Mouse (Mus musculus) hindbrain, embryonic 12.5 days (tissue): ENCODE data around the gene Lancl1. TPM values are rescaled to one million over a fixed set of nuclear protein-coding genes. Genes with fewer than 3 reads are reported as not detected.

Experiments
- ATAC-seq: fragments of 200-750 bp; cut with Nextera tagmentation; 2 replicates; pipeline ENCODE4 v1.8.0; 2017; ENCODE audit warnings: moderate TSS enrichment; ENCODE audit not compliant: low FRiP score
- H3K27ac ChIP-seq: fragments of 300-500 bp; sonication (generic); 2 replicates; pipeline ENCODE4 v1.5.1; 2016; ENCODE audit warnings: mild to moderate bottlenecking
- H3K27me3 ChIP-seq: fragments of 300-500 bp; sonication (generic); 2 replicates; pipeline ENCODE4 v1.6.1; 2016; ENCODE audit warnings: mild to moderate bottlenecking
- H3K36me3 ChIP-seq: fragments of 300-500 bp; sonication (generic); 2 replicates; pipeline ENCODE4 v1.6.1; 2016; ENCODE audit warnings: mild to moderate bottlenecking
- H3K4me1 ChIP-seq: fragments of 300-500 bp; sonication (generic); 2 replicates; pipeline ENCODE4 v1.6.1; 2016
- H3K4me2 ChIP-seq: fragments of 300-500 bp; sonication (generic); replicated peaks from 2 replicates; pipeline ENCODE4 v1.6.1; 2016; ENCODE audit warnings: mild to moderate bottlenecking
- H3K4me3 ChIP-seq: fragments of 300-500 bp; sonication (generic); 2 replicates; pipeline ENCODE4 v1.5.1; 2016; ENCODE audit warnings: mild to moderate bottlenecking
- H3K9ac ChIP-seq: fragments of 300-500 bp; sonication (generic); 2 replicates; pipeline ENCODE4 v1.6.1; 2016; ENCODE audit warnings: mild to moderate bottlenecking, moderate library complexity
- H3K9me3 ChIP-seq: fragments of 300-500 bp; sonication (generic); replicated peaks from 2 replicates; pipeline ENCODE4 v1.6.1; 2016; ENCODE audit warnings: mild to moderate bottlenecking
- WGBS: fragments of 180-500 bp; shearing (Covaris S2); methylation state at CpG from one replicate; pipeline ENCODE4 v1.1.7; 2016; 5-methylcytosine and 5-hydroxymethylcytosine counted together
- polyA plus RNA-seq: library from polyadenylated mRNA; unstranded; fragments of >200 nt; fragmentation: Nextera tagmentation; extraction: Ambion mirVana; gene quantifications from 2 replicates; pipeline ENCODE4 v1.2.1, GENCODE M21; 2016

Lancl1 gene
- polyA plus RNA-seq, 1 experiment from 2014 or later, result 114 TPM

DNA sequence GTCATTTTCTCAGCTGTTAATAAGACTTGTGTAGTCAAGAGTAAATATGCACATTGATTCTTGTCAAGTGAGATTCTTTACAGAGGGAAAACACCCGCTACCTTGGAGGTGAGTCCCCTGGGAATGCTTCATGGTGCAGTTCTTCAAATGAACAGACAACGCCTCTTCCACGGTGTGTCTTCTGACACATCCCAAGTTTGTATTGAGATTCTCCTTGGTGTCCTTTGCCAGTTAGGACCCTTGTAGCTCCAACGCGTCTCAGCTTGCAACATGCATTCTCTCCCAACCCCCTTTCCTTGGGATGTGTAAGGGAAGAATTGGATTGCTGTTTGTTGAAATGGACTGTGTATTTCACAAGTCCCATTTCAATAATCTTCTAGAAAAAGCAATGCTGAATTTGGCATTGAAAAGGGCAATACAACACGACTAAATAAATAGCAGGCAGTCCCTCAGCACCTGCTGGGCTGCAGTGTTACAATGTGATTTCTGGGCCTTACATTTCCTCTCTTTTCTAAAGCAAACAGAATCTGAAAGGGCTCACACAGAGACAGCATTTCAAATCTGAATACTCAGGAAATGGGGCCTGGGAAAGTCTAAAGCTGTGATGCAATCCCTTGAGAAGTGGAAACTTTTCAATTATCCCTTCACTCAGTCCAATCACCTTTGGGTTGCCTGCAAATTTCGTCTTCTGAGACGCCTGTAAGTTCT, 78.0 kb downstream of the Lancl1 start:
- no peak for ATAC-seq
- Histone ChIP-seq H3K36me3 (no peaks in the 10 kb centered on the region), H3K27ac (no peak overlapping the region), H3K9ac (no peak overlapping the region), H3K9me3 (0 out of 2 replicates have a peak, but pooled peaks cover 4% of the 10 kb centered on the region), H3K4me2 (no peak overlapping the region), H3K4me3 (no peak overlapping the region), H3K4me1 (no peaks in the 10 kb centered on the region), H3K27me3 (no peaks in the 10 kb centered on the region)
- 44% methylated on average over 8 of the region's 8 CpGs for WGBS

DNA sequence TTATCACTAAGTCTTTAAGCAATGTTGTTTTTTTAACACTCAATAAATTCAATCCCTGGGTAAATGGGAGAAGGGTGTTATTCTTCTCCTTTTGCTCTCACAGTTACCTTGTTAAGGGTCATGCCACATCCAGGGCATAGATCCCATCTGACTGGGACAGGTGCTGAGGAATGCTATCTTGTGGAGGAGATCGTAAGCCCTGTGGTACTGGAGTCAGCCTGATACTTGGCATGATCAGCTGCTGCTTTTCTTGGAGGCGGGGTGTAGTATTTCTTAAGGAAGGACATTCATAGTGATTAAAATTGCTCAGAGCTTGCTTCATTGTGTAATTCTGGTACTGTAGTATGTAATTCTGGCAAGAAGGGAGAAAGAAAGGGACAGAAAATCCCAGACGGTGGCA, 81.3 kb downstream of the Lancl1 start:
- H3K4me2 ChIP-seq, result no peak overlapping the region
- 0 out of 2 replicates have a peak, but pooled peaks cover 4% of the 10 kb centered on the region for H3K9me3 ChIP-seq
- no peak overlapping the region for H3K27ac ChIP-seq
- H3K4me3 ChIP-seq, result no peak overlapping the region
- no peaks in the 10 kb centered on the region for H3K36me3 ChIP-seq
- no peak overlapping the region for H3K9ac ChIP-seq
- 90% methylated on average over 3 of the region's 3 CpGs for WGBS
- no peaks in the 10 kb centered on the region for H3K4me1 ChIP-seq
- ATAC-seq, result no peak
- no peaks in the 10 kb centered on the region for H3K27me3 ChIP-seq

DNA sequence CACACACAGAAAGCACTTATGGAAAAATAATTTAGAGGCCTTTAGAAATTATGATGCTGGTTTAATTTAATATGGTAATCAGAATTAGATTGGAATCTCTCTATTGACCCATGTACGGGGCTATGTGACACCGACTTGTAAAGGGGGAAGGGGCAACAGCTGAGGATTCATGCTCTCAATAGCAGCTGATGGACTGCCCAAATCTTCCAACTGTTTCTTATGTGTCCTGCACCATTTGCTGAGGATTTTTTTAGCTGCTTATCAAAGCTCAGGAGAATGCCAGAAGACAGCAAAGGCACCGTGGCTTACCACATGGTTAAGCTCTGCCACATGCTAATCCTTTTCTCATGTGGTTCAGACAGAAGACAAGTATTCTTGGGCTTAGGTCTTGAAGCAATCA, 87.6 kb downstream of the Lancl1 start:
- Histone ChIP-seq H3K27me3 (no peaks in the 10 kb centered on the region), H3K4me3 (no peak overlapping the region), H3K9ac (no peak overlapping the region), H3K36me3 (no peaks in the 10 kb centered on the region), H3K27ac (no peak overlapping the region), H3K9me3 (0 out of 2 replicates have a peak, but pooled peaks cover 2% of the 10 kb centered on the region), H3K4me1 (no peaks in the 10 kb centered on the region), H3K4me2 (no peak overlapping the region)
- ATAC-seq, result no peak
- WGBS, result 82% methylated on average over 3 of the region's 3 CpGs

Other genes starting within 250 kb of the Lancl1 start
- gene Kansl1l, start 221.3 kb downstream of the Lancl1 start, polyA plus RNA-seq, result 23.3 and 26.2 TPM in 2 replicates
- gene Acadl, start 175.6 kb downstream of the Lancl1 start, polyA plus RNA-seq, result 61.0 and 67.3 TPM in 2 replicates
- gene Myl1, start 93.5 kb downstream of the Lancl1 start, polyA plus RNA-seq, result 10.8 and 52.8 TPM in 2 replicates
- 0.14 and 0.26 TPM in 2 replicates for gene Cps1, start 84.2 kb upstream of the Lancl1 start, polyA plus RNA-seq